Mouse (Mus musculus) spleen, adult 2 months (tissue): ENCODE measurements around the gene Cspg4. TPM values are rescaled to one million over a fixed set of nuclear protein-coding genes. Genes with fewer than 3 reads are reported as not detected.

ENCODE experiments used
- DNase-seq, 2 experiments: peaks; one replicate each; pipeline versions ENCODE4 v3.0.0 to v3.0.0-alpha.2; 2012 to 2021; ENCODE audit warnings: low spot score in 2 of 2, low read depth in 1 of 2
- H3K27ac ChIP-seq: fragments of 200-500 bp; 2 replicates; pipeline ENCODE4 v1.5.1; 2012; ENCODE audit warnings: low read length, inconsistent platforms; ENCODE audit not compliant: insufficient read depth
- H3K27me3 ChIP-seq: fragments of 200-500 bp; 2 replicates; pipeline ENCODE4 v1.6.1; 2012; ENCODE audit warnings: mild to moderate bottlenecking, moderate library complexity, low read length, inconsistent platforms; ENCODE audit not compliant: control insufficient read depth, insufficient read depth
- H3K36me3 ChIP-seq: fragments of 200-500 bp; 2 replicates; pipeline ENCODE4 v1.6.1; 2012; ENCODE audit warnings: mild to moderate bottlenecking, low read length, inconsistent platforms; ENCODE audit not compliant: control insufficient read depth, insufficient read depth
- H3K4me1 ChIP-seq: fragments of 200-500 bp; 2 replicates; pipeline ENCODE4 v1.6.1; 2011; ENCODE audit warnings: inconsistent platforms; ENCODE audit not compliant: control insufficient read depth, insufficient read depth, insufficient read length
- H3K4me3 ChIP-seq: fragments of 200-500 bp; 2 replicates; pipeline ENCODE4 v1.5.1; 2011; ENCODE audit warnings: mild to moderate bottlenecking, inconsistent platforms; ENCODE audit not compliant: insufficient read depth, insufficient read length; ENCODE audit errors: extremely low read depth
- CTCF ChIP-seq: fragments of 200-500 bp; IDR thresholded peaks from 2 replicates; pipeline ENCODE4 v1.5.1; 2011; ENCODE audit warnings: mild to moderate bottlenecking, inconsistent platforms; ENCODE audit not compliant: insufficient read depth, insufficient read length, insufficient replicate concordance; ENCODE audit errors: extremely low read depth
- POLR2A ChIP-seq: fragments of 200-500 bp; IDR thresholded peaks from 2 replicates; pipeline ENCODE4 v1.6.1; 2011; ENCODE audit warnings: low read depth, low read length, inconsistent platforms
- WGBS: fragments of 180-500 bp; shearing (Covaris S2); methylation state at CpG from one replicate; pipeline ENCODE4 v1.1.7; 2018; 5-methylcytosine and 5-hydroxymethylcytosine counted together
- polyA plus RNA-seq: library from polyadenylated mRNA; depleted of rRNA; stranded (reverse); fragments of >200 nt; gene quantifications from 2 replicates; pipeline ENCODE4 v1.2.3, GENCODE M21; 2012

Gene Cspg4
- polyA plus RNA-seq, 1 experiment: 1.3 TPM

GRCm38 (mm10) chr9:56862863-56863262 is 2.0 kb upstream of the Cspg4 start:
- TF ChIP-seq POLR2A: no peak
- TF ChIP-seq CTCF: no peak
- no peak for DNase-seq
- 65% methylated on average over 2 of the region's 2 CpGs for WGBS
- Histone ChIP-seq H3K4me3 (no peak overlapping the region), H3K36me3 (no peaks in the 10 kb centered on the region), H3K27ac (no peak overlapping the region), H3K4me1 (no peaks in the 10 kb centered on the region), H3K27me3 (no peaks in the 10 kb centered on the region)

- no peak for TF ChIP-seq CTCF
- no peak for TF ChIP-seq POLR2A
- no peak within 1 kb of the TSS for H3K27ac ChIP-seq
- no peak for DNase-seq
- H3K36me3 ChIP-seq: no peaks in the 10 kb centered on the region
- WGBS: 41% methylated on average over 3 of the region's 3 CpGs
- no peak within 1 kb of the TSS for H3K4me3 ChIP-seq
- H3K4me1 ChIP-seq: no peaks in the 10 kb centered on the region
- no peaks in the 10 kb centered on the region for H3K27me3 ChIP-seq
Measured at GRCm38 (mm10) chr9:56864216-56864729, 560 bp upstream of the Cspg4 start, which contains the start of gene Odf3l1. TSS of gene Odf3l1 (minus strand) at chr9:56864679.

- Histone ChIP-seq H3K27ac (no peak overlapping the region), H3K36me3 (no peaks in the 10 kb centered on the region), H3K4me1 (no peaks in the 10 kb centered on the region), H3K4me3 (no peak overlapping the region), H3K27me3 (no peaks in the 10 kb centered on the region)
- no peak for DNase-seq
- WGBS: 76% methylated on average over 11 of the region's 11 CpGs
- TF ChIP-seq CTCF: no peak
- TF ChIP-seq POLR2A: no peak
Measured at GRCm38 (mm10) chr9:56865673-56866400, 1.0 kb downstream of the Cspg4 start.

- TF ChIP-seq CTCF (no peak), POLR2A (no peak)
- 79% methylated on average over 5 of the region's 5 CpGs for WGBS
- Histone ChIP-seq H3K27me3 (no peaks in the 10 kb centered on the region), H3K27ac (no peak overlapping the region), H3K36me3 (no peaks in the 10 kb centered on the region), H3K4me1 (no peaks in the 10 kb centered on the region), H3K4me3 (no peak overlapping the region)
- no peak for DNase-seq
Measured at GRCm38 (mm10) chr9:56866430-56866829, 1.6 kb downstream of the Cspg4 start.

GRCm38 (mm10) chr9:56868292-56868691 is 3.5 kb downstream of the Cspg4 start:
- Histone ChIP-seq H3K4me1 (no peaks in the 10 kb centered on the region), H3K27me3 (no peaks in the 10 kb centered on the region), H3K4me3 (no peak overlapping the region), H3K27ac (no peak overlapping the region), H3K36me3 (no peaks in the 10 kb centered on the region)
- 57% methylated on average over 6 of the region's 6 CpGs for WGBS
- TF ChIP-seq CTCF: no peak
- no peak for TF ChIP-seq POLR2A
- no peak for DNase-seq

GRCm38 (mm10) chr9:56869552-56869951 is 4.7 kb downstream of the Cspg4 start:
- Histone ChIP-seq H3K4me3 (no peak overlapping the region), H3K27me3 (no peaks in the 10 kb centered on the region), H3K27ac (no peak overlapping the region), H3K4me1 (no peaks in the 10 kb centered on the region), H3K36me3 (no peaks in the 10 kb centered on the region)
- TF ChIP-seq POLR2A (no peak), CTCF (no peak)
- no peak for DNase-seq
- WGBS: 82% methylated on average over 13 of the region's 13 CpGs

GRCm38 (mm10) chr9:56870778-56871177 is 5.9 kb downstream of the Cspg4 start:
- TF ChIP-seq CTCF (no peak), POLR2A (no peak)
- Histone ChIP-seq H3K4me3 (no peak overlapping the region), H3K36me3 (no peaks in the 10 kb centered on the region), H3K4me1 (no peaks in the 10 kb centered on the region), H3K27ac (no peak overlapping the region), H3K27me3 (no peaks in the 10 kb centered on the region)
- 51% methylated on average over 10 of the region's 10 CpGs for WGBS
- DNase-seq: no peak
